Mouse (Mus musculus): ENCODE measurements at regions not wholly inside any gene's neighbourhood (a gene's known extent, or its start where the extent isn't known, plus 50 kb on each side); places are given as distances from the start of the nearest gene placed in this dataset.

DNA sequence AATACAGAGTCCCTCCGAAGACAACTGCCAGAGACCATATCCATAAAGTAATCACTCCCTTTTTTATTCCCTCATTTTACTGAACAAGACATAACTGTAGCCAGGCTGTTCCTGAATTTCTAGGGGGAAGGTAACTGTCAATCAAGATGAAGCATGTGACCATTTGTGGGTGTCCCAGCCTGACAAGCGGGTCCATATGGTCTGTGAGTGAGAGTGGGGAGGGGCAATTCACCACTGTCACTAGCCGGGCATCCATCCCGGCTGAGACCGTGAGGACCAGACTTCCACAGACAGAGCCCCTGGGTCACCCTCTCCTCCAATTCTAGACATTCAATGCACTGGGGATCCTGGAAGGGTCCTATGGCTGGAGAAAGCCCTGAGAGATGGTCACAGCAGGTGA lies 54.6 kb downstream of the Gm11733 start:
- no peak for DNase-seq (ENCODE audit: extremely low spot score)

DNA sequence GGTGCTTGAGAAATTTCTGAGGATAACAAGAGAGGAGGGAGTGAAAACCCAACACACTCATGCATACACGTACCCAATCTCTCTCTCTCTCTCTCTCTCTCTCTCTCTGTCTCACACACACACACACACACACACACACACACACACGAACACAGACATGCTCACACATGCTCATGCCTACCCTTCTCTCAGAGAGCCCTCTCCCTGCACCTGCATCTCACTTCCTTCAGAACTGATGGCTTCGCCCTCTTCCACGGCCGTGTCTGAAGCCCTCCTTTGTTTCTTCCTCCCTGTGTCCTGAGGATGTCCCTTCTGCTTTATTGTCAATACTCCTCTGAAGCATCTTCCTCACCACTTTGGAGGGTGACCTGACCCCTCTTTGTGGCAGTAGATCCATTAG lies 56.4 kb downstream of the Gm11733 start:
- no peak for DNase-seq (ENCODE audit: extremely low spot score)

DNA sequence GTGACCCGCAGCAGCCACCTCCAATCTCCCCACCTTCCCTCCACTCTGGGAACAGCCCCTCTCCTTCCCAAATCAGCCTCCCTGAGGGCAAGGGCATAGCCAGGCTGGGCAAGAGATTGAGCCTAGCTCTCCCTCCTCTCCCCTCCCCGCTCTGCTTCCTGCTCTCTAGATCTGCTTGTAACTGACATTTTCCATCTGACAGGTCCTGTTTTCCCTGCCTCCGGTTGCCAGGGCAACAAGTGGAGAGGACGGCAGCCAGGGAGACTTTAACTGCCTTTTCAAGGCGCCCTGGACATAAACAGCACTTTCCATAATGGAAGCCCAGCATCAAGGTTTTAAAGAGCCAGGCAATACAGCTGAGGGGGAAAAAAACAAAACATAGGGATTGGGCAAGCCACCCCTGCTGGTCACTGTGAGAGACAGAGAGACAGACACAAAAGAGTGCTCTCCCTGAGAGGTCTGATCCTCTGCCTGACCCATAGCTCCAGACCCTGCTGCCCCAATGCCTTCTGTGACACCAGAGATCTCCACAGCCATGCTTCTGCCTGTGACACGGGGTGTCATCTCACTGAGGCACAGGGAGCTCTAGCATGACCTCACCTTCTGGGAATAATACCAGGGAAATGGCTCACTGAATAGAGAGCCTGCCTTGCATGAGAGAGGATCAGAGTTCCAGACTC lies 57.2 kb downstream of the Gm11733 start:
- DNase-seq (ENCODE audit: extremely low spot score), result peak; percentile 55

DNA sequence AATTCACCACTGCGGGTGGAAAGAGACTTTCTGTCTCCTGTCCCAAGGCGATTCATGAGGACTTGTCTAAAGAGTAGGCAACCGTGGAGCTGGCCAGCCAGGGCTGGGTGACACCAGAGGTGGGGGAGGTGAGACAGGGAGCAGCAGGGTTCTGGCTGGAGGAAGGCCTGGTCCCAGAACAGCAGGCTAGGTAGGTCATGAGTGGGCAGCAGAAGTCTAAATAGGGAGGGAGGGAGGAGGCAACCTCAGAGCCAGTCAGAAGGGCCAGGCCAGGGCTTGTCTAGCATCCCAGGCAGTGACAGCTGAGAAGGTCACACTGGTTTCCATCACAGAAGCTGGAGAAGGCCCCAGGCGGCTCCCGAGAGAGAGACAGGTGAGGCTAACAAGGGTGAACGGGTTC lies 59.0 kb downstream of the Gm11733 start:
- no peak for DNase-seq (ENCODE audit: extremely low spot score)

DNA sequence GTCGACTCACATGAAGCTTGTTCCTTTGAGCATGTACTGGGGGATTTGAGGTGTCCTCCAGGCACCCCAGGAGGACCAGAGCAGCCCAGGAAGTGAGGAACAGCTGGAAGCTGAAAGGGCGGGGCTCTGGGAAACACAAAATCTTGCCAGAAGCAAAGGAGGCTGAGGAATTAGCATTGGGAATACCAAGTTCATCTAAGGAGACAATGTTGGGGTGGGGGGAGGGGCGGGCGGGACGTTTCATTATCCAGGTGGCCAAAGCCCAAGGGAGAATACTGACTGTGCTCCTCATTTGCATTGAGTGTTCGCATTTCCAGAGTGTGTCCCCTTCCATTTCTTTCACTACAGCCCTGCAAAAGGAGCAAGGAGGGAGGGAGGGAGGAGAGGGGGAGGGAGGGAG lies 60.3 kb downstream of the Gm11733 start:
- no peak for DNase-seq (ENCODE audit: extremely low spot score)

DNA sequence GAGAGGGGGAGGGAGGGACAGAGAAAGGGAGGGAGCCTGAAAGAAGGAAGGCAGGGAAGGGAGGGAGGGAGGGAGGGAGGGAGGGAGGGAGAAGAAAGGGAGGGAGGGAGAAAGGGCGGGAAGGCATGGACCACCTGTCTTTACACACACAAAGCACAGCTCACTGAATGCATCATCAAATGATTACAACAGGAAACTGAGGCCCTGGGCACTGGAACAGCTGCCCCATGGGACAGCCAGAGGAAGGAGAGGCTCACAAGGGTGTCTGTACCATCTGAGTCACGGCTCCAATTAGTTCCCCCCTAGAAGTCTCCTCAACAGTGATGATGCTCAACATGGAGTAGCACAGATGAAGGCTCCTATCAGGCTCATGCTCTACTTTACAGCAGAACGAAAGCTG lies 60.8 kb downstream of the Gm11733 start:
- no peak for DNase-seq (ENCODE audit: extremely low spot score)

DNA sequence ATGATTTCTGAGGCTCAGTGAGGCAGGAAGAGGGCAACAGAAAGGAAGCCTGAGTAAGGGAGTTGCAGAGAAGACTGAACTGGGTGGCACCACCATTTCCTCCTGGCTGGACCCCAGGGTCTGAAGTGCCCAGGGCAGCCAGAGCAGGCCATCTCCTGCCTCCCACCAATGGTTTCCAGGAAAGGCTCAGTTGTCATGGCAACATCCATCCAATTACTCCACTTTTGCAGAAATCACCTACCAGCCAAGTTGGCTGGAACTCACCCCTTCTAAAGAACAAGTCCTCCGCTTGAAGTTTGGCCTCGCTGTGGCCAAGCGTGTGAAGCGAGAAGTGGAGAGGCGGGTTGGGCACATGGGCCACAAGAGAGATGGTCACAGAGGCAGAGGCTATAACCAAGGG lies 67.8 kb downstream of the Gm11733 start:
- DNase-seq (ENCODE audit: extremely low spot score), result no peak

DNA sequence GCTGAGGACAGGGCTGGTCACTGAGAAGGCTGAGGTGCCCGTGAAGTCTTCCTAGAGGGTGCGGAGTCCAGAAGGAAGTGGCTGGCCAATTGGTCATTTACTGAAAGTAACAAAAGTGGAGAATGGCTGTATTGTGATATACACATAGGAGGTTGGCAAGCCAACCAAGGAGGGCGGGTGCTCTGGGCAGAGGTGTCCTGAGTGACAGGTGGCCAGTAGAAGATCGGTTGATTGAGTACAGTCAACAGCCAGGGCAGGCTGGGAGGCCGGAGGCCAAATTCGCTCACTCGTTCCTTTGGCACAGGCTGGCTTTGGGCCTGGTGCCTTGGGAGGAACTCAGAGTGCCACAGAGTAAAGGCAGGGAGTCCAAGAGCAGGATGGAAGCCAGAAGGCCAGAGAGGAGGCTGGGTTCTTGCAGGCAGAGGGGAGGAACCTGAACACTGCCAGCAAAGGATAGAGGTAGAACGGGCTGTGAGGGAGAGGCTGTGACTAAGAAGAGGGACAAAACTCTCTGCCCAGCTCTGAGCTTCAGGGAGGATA lies 68.3 kb downstream of the Gm11733 start:
- DNase-seq (ENCODE audit: extremely low spot score), result no peak

DNA sequence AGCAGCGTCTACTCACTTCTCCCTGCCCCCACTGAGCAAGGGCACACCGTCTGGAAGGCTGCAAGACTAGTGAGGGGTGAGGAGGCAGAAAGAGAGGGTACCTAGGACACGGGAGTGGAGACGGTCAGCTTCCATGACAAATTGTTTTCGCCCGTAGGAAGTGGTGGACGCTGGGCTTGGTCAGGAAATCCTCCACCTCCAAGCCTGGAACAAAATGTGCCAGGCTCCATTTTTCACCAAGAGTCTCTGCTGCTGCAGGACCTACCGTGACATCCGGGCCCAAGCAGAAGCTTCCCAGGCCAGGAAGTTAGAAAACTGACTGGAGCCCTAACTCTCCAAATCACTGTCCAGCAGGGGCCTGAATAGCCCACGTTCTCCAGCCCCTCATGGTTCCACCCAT lies 69.9 kb downstream of the Gm11733 start:
- no peak for DNase-seq (ENCODE audit: extremely low spot score)

DNA sequence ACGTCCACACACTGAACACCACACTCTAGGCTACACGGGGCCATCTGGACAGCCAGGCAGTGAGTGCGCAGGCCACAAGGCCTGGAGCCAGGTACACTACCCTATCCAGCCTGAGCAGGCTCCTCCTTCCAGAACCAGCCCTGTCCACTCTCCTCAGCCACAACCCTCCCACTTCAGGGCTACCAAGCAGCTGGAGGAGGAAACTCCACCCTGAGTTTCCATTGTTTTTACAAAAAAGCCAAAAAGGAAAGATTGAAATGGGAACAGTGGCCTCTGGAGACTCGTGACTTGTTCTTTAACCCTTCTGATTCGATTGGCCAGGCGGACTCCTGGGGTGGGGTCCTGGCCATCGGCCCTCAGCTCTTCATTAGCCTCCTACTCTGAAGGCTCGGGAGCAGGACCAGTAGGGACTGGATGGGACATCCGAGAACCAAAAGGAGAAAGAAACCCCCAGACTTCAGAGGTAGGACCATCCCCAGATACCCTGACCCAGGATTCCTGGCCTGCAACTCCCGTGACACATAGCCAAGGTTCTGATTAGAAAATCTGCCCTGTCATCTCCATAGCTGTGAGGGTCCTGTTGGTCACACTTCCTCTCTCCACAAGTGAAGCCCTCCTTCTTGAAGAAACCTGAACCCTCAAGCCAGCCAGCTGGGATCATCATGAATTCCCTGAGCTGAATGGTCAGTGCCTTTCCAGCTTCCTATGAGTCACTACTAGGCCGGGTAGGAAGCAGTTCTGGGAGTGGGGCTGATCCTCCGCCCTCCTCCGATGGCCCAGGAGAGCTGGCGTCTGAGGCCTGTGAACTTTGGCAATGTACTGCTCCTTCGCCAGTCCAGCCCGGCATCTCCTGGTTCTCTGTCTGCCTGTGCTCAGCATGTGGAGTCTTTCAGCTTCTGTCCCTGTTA lies 73.6 kb downstream of the Gm11733 start:
- DNase-seq (ENCODE audit: extremely low spot score), result no peak

DNA sequence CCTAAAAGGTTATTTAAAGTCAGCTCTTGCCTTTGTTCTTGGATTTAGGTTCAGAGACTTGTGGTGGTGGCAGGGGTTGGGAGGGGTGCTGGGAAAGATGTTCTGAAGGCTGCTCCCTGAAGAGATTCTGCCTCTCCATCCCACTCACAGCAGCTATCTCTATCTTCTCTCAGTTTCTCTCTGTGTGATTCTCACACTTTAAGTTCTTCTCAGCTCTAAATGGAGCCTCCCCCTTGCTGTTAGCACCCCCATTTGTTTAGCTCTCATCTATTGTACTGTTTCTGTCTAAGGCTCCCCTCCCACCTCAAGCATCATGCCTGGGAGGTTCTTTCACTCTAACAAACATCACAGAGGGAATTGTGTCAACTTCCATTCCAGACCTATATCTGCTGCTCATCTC lies 75.7 kb downstream of the Gm11733 start:
- DNase-seq (ENCODE audit: extremely low spot score), result no peak

DNA sequence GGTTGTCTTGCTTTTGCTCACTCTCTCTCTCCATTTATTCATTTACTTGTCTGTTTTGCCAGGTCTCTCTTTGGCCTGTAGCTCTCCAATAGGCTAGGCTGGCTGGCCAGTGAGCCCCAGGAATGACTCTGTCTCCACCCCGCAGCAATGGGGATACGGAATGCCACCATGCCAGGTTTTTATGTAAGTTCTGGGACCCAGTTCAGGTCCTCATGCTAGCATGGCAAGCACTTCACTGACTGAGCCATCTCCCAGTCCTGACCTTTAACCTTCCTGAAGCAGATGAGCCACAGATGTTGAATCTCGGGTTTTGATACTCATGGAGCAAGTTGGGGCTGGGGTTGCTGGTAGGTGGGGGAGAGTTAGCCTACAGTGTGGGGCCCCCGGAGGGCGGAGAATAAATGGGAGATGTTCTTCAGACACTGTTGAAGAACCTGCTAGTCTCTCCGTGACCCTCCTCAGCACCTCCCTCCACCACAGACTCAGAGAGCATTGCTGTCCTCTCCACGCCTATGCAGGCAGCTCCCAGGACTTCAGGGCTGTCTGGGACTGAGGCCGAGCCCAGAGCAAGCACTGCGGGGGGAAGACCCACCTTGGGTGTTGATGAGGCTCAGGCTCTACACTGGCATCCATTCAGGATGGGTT lies 83.9 kb downstream of the Gm11733 start:
- DNase-seq (ENCODE audit: extremely low spot score), result no peak

DNA sequence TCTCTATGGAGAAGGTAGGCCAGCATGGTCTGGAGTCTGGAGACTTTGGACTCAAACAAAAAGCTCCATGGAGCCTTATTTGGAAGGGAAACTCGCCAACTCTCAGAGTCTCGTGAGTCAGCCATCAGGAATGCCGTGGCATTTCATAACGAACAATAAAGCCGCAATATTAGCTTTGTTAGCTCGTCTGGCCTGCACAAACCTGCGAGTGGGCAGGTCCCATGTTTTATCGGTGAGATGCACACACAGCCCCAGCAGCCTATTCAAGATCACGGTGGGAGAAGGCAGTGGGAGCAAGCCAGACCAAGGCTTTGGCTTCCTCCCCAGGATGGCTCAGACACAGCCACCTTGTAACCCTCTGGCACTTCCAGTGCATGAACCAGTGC lies 84.4 kb downstream of the Gm11733 start:
- no peak for DNase-seq (ENCODE audit: extremely low spot score)

DNA sequence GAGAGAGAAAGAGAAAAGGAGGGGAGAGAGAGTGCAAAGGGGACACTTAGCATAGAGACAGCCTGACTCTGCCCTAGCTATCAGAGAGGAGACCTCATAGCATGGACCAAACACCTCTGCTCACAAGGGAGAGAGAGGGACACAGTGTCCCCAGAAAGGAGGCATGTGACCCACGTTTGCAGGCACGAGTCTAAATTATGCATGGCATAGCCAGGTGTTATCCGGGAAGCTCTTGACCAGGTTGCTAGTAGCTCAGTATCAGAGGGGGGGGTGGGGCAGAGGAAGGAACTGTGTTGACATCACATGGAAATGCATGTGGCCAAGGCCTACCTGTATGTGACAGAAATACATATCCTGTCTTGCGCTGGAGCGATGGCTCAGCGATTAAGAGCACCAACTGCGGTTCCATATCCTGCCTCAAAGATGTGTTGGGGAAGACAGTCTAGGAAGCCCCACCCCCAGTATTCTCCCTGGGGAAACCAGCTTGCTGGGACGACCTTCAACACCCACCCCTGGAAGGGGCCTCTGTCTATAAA lies 84.5 kb upstream of the Tnrc6c start:
- no peak for DNase-seq (ENCODE audit: extremely low spot score)

DNA sequence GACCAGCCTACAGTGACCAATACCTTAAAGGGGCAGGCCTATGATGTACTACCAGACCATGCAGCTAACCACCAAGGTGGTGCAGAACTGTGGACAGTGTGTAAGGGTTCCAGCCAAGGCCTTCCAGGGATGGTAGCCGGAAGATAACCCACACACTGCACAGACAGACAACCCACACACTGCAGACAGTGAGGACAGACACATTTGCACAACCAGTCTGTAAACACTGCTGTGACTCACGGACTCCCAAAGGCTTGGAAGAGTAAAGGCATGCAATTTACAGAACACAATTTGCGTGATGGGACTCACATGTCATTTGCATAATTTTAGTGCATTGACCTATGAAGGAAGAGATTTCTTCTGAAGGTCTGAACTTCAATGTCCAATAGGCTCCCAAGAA lies 82.2 kb upstream of the Tnrc6c start:
- no peak for DNase-seq (ENCODE audit: extremely low spot score)

DNA sequence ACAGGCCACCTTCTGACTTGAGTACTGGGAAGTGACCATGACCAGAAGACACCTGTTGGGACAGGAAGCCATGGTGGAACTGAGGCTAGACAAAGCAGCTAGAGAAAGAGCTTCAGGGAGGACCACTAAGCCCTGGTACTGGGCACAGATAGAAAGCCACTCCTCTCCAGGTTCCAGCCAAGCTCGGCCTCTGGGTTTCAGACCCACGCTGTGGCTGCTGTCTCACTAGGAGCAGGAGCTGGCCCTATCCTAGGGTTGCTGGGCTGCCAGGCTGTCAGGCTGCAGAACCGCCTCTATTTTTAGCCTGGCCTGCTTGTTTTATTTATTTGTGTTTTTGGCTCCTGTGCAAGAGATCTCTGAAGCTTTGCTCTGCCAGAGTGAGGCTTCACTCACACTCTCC lies 79.4 kb upstream of the Tnrc6c start:
- DNase-seq (ENCODE audit: extremely low spot score), result no peak

DNA sequence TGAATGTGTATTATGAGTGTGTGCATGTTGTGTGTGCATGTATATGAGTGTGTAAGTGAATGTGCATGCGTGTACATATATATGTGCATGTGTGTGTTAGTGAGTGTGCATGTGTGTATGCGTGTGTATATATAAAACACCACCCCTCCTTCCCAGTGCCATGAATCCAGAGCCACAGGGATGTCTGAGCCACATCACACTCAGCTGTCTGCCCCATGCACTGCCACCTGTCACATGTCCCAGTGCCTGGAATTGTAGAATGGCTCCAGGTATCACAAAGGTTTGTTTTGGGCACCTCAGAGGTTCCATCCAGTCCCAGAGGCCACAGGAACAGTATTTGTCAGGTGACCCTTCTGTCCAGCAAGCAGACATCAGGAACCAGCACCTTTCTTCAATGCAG lies 75.0 kb upstream of the Tnrc6c start:
- DNase-seq (ENCODE audit: extremely low spot score), result no peak

DNA sequence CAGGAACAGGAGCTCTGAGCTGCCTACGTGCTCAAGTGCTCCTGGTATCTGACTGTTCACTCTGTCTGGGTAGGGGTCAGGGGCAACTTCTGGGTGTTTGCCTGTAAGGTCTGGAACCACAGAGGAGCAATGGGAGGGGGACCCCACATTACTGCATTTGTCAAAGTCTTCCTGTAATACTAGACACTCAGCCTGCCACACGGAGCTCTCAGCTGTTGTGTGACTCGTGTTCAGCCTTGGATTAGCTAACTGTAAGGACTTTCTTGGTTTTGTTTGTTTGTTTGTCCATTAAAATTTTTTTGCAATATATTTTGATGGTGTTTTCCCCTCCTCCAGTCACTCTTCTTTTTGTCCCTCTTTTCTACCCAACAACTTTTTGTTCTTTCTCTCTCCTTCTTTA lies 74.4 kb upstream of the Tnrc6c start:
- DNase-seq (ENCODE audit: extremely low spot score), result no peak

DNA sequence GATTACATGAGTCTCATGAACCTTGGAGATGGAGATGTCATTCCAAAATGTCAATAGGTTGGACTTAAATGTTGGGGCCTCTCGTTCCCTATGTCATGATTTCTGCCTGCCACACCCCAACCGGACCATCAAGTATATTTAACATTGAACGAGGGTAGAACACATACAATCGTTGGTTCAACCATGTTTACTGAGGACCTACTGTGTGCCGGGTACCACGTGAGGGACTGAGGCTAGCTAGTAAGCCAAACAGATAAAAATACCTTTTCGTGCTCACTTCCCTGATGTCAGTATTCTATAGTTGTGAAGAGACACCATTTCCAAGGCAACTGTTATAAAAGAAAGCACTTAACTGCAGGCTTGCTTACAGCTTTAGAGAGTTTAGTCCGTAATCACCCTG lies 70.6 kb upstream of the Tnrc6c start:
- DNase-seq (ENCODE audit: extremely low spot score), result no peak

DNA sequence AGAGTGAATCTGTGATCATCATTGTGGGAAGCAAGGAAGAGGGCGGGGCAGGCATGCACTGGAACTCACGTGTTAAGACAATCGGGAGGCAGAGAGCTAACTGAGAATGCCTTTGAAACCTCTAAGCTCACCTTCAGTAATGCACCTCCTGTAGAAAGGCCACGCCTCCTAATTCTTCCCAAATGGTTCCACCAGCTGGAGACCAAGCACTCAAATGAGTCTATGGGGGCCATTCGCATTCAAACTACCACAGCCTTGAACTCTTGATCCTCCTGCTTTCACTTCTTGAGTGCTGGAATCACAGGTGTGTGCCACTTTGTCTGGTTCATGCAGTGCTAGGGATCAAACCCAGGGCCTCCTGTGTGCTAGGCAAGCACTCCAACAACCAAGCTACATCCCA lies 68.5 kb upstream of the Tnrc6c start:
- no peak for DNase-seq (ENCODE audit: extremely low spot score)

DNA sequence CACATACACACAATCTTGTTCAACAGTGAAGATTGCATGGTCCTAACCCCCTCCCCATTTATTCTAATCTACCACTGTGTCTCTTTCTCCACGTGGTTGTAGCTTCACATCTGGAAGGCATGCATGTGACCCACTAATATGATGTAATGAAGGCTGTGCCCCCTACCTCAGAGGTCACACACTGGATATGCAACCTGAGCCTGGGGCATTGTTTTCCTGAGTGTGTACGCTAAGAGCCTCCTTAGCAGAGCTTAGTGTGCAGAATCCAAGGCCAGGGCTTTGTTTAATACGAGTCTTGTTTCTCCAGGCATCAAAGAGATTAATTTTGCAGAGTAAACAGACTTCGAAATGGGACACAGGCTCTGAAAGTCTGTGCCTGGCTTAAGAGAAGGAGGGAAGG lies 68.0 kb upstream of the Tnrc6c start:
- no peak for DNase-seq (ENCODE audit: extremely low spot score)

DNA sequence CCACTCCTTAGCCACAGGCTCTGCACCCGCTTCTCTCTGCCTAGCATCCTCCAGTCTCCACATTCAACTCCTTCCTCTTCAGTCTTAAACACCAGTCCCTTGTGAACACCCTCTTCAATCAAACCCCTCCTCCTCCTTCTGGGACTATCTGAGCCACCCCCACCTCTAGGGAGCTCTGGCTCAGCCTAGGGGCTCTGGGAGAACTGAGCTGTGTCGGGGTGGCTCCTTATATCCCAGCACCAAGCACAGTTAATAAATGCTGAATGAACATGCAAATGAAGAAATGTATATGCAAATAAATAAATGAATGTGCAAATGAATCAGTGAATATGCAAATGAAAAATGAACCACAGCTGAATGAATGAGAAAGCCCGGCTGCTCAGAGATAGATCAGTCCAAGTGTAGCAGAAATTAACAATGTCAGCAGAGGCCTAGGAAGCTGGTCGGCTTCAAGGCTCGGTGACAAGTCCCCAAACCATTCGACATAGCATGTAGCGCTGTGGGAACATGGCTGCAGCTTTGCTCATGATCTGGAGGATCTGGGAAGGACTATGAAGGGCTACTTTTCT lies 67.1 kb upstream of the Tnrc6c start:
- DNase-seq (ENCODE audit: extremely low spot score), result no peak
